Mouse (Mus musculus) layer of hippocampus, adult 2 months (tissue): ENCODE measurements around the gene 3100002H09Rik. TPM values are rescaled to one million over a fixed set of nuclear protein-coding genes. Genes with fewer than 3 reads are reported as not detected.

Experiments used
- DNase-seq, 2 experiments: peaks; one replicate each; pipeline ENCODE4 v3.0.0; 2022; ENCODE audit warnings: low spot score in 2 of 2
- H3K27ac ChIP-seq: fragments of 200-600 bp; 2 replicates; pipeline ENCODE4 v1.8.1; 2022
- H3K4me3 ChIP-seq: fragments of 200-600 bp; 2 replicates; pipeline ENCODE4 v1.8.1; 2022; ENCODE audit warnings: mild to moderate bottlenecking
- CTCF ChIP-seq: fragments of 200-600 bp; conservative IDR thresholded peaks from 2 replicates; pipeline ENCODE4 v1.8.1; 2022; ENCODE audit warnings: antibody characterized with exemption, mild to moderate bottlenecking, moderate library complexity
- long read RNA-seq, 2 experiments: library from polyadenylated mRNA; stranded (forward); transcript quantifications; one replicate each; pipeline ENCODE4 v2.0.0; 2021; ENCODE audit warnings: borderline mapping rate in 2 of 2
- total RNA-seq, 2 experiments: library from RNA; stranded (reverse); gene quantifications; 2 replicates each; pipeline ENCODE4 v1.2.3; 2021

3100002H09Rik gene
- total RNA-seq, result 1 to 10 TPM in 1 of 2 experiments, under 1 TPM in 1; 0.98 to 2.3 TPM
- long read RNA-seq, experiment 1, result 0 reads
- long read RNA-seq, experiment 2, result 0 reads

- no peak for DNase-seq
- no peak for TF ChIP-seq CTCF
- no peak within 1 kb of the TSS for H3K4me3 ChIP-seq
- H3K27ac ChIP-seq, result no peak within 1 kb of the TSS
Measured at GRCm38 (mm10) chr4:124610703-124611102, at the start of gene 3100002H09Rik. TSS of gene 3100002H09Rik (minus strand) at chr4:124610803.

GRCm38 (mm10) chr4:124659251-124660217 lies 48.9 kb upstream of the 3100002H09Rik start:
- DNase-seq, result no peak
- TF ChIP-seq CTCF, result no peak
- Histone ChIP-seq H3K4me3 (peak overlapping the region; percentile 54), H3K27ac (peak overlapping the region; percentile 49)

GRCm38 (mm10) chr4:124658412-124658851 lies 47.8 kb upstream of the 3100002H09Rik start:
- no peak for DNase-seq
- Histone ChIP-seq H3K4me3 (peak overlapping the region; percentile 54), H3K27ac (peak overlapping the region; percentile 64)
- no peak for TF ChIP-seq CTCF

- TF ChIP-seq CTCF, result no peak
- Histone ChIP-seq H3K27ac (peak overlapping the region; percentile 69; the same call in 1 of the 2 replicates), H3K4me3 (peak overlapping the region; percentile 54)
- DNase-seq, result no peak
Measured at GRCm38 (mm10) chr4:124657781-124658180, 47.2 kb upstream of the 3100002H09Rik start.

GRCm38 (mm10) chr4:124656854-124657650 lies 46.4 kb upstream of the 3100002H09Rik start:
- DNase-seq, result peak; percentile 87 to 92
- H3K4me3 ChIP-seq, result peak overlapping the region; percentile 62
- 0 out of 2 replicates have a peak, but pooled peaks have one; percentile 11 for TF ChIP-seq CTCF
- H3K27ac ChIP-seq, result peak overlapping the region; percentile 65

GRCm38 (mm10) chr4:124656518-124656853 lies 45.9 kb upstream of the 3100002H09Rik start, which contains the start of gene Pou3f1:
TSS of gene Pou3f1 (plus strand) at chr4:124656807.
- no peak for TF ChIP-seq CTCF
- no peak for DNase-seq

GRCm38 (mm10) chr4:124652886-124653285 lies 42.3 kb upstream of the 3100002H09Rik start:
- Histone ChIP-seq H3K4me3 (no peak overlapping the region; the same call in 1 of the 2 replicates), H3K27ac (peak overlapping the region; percentile 43; the same call in 1 of the 2 replicates)
- TF ChIP-seq CTCF, result no peak
- DNase-seq, result no peak

More at GRCm38 (mm10) chr4:124656518-124656853, 45.9 kb upstream of the 3100002H09Rik start, which contains the start of gene Pou3f1:
- Histone ChIP-seq H3K4me3 (peak within 1 kb of the TSS; percentile 62), H3K27ac (peak within 1 kb of the TSS; percentile 69)

- no peak for TF ChIP-seq CTCF
- no peak for DNase-seq
- Histone ChIP-seq H3K4me3 (no peak overlapping the region), H3K27ac (no peak overlapping the region)
Measured at GRCm38 (mm10) chr4:124647909-124648308, 37.3 kb upstream of the 3100002H09Rik start.

GRCm38 (mm10) chr4:124646591-124646990 lies 36.0 kb upstream of the 3100002H09Rik start:
- TF ChIP-seq CTCF, result no peak
- Histone ChIP-seq H3K27ac (no peak overlapping the region), H3K4me3 (no peak overlapping the region)
- DNase-seq, result no peak

- no peak overlapping the region for H3K4me3 ChIP-seq
- DNase-seq, result no peak
- H3K27ac ChIP-seq, result no peak overlapping the region
- peak; percentile 51 for TF ChIP-seq CTCF
Measured at GRCm38 (mm10) chr4:124644974-124645433, 34.4 kb upstream of the 3100002H09Rik start.

- Histone ChIP-seq H3K27ac (no peak overlapping the region), H3K4me3 (no peak overlapping the region)
- DNase-seq, result no peak
- TF ChIP-seq CTCF, result no peak
Measured at GRCm38 (mm10) chr4:124643859-124644258, 33.3 kb upstream of the 3100002H09Rik start.

- Histone ChIP-seq H3K4me3 (no peak overlapping the region), H3K27ac (peak overlapping the region; percentile 14; the same call in 1 of the 2 replicates)
- no peak for TF ChIP-seq CTCF
- no peak for DNase-seq
Measured at GRCm38 (mm10) chr4:124639715-124640114, 29.1 kb upstream of the 3100002H09Rik start.
